Mouse (Mus musculus) spleen, postnatal 0 days (tissue): Measurements from ENCODE around the gene Atxn7. TPM values are rescaled to one million over a fixed set of nuclear protein-coding genes. Genes with fewer than 3 reads are reported as not detected.

Source experiments
- polyA plus RNA-seq: library from polyadenylated mRNA; unstranded; fragments of >200 nt; fragmentation: Nextera tagmentation; extraction: Ambion mirVana; gene quantifications from 2 replicates; pipeline ENCODE4 v1.2.1, GENCODE M21; 2015

Atxn7 gene
- 3.5 and 5.0 TPM in 2 replicates for polyA plus RNA-seq

DNA sequence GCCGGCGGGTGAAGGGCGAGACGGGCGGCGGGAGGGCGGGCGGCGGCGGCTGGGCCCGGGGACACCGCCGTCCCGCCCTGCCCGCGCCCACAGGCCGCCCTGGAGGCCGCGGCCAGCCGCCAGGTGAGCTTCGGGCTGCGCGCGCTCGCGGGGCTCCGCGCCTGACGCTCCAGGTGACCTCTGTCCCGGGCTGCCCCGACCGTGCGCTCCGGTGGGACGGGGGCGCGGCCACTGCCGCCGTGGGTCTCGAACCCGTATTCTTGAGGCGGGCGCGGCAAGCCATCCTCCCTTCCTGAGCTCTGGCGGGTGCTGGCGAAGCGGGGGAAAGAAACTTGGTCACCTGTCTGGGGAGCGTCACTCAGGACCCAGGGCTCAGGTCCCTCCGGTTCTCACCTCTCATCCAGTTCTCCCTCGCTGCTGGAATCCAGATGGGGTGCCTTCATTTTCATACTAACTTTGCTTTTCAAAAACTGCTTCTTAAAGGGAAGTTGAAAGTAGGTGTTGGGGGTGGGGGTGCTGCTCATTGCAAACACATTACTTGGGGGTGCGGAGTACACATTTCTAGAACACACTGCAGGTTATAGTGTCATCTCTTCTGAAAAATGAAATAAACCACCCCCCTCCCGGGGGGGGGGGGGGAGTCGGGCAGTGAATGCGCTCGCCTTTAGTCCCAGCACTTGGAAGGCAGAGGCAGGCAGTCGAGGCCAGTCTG lies at the start of gene Atxn7, which contains the start of gene Thoc7:
Atxn7 (plus strand) TSS at position 40 of the 712 bp plus-strand sequence.
Thoc7 (minus strand) TSS at position 452 of the 712 bp plus-strand sequence.

GRCm38 (mm10) chr14:13914387-13915082 lies 46.7 kb upstream of the Atxn7 start, which contains the start of gene Gm281:
TSS of gene Gm281 (minus strand) at chr14:13914478.

GRCm38 (mm10) chr14:14120230-14121096 lies 159.2 kb downstream of the Atxn7 start, which contains the start of gene Psmd6:
TSS of gene Psmd6 (minus strand) at chr14:14120984.

Other genes starting within 250 kb of the Atxn7 start
- gene Gm281, start 47.0 kb upstream of the Atxn7 start, polyA plus RNA-seq: not detected in 2 replicates
- 156 and 162 TPM in 2 replicates for gene Thoc7, start 412 bp downstream of the Atxn7 start, polyA plus RNA-seq
- 127 and 139 TPM in 2 replicates for gene Psmd6, start 159.5 kb downstream of the Atxn7 start, polyA plus RNA-seq
- not detected in 2 replicates for gene Olfr720, start 225.4 kb downstream of the Atxn7 start, polyA plus RNA-seq